8 mouse cellular contexts compared by ENCODE assay signal in the genomic region with DNA sequence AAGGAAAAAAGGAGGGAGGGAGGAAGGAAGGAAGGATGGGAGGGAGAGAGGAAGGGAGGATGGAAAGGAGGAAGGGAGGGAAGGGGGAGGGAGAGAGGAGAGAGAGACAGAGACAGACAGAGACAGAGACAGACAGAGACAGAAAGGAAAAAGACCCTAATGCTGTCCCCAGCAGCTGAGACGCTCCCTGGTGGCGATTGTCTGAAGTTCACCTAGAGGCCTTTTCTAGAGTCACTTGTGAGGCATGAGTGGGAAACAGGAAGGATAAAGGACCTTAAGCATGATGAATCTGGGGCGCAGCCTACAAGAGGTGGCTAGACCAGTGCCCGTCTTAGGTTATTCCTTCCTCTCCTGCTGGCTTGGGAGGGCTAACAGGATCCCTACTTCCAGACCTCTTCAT.
DNase-seq lines count a peak whose midpoint lies in the region; ATAC-seq and TF ChIP-seq lines count a peak whose summit lies in the region.

No protein-coding gene starts in this region.

- peak; percentile 52 for TF ChIP-seq CTCF in heart, postnatal 0 days (IDR thresholded peaks at IDR 0.05; ENCODE audit: low read depth)
- TF ChIP-seq CTCF in lung, adult 2 months (IDR thresholded peaks at IDR 0.05; ENCODE audit: insufficient read depth, low read length): peak; percentile 38; the same call in 1 of the 2 replicates

- H3K9me3 ChIP-seq in heart, postnatal 0 days (replicated peaks; ENCODE audit: control insufficient read depth, low read length): no peaks in the 10 kb centered on the region

- 56% methylated on average over 4 of the region's 4 CpGs for WGBS in heart, postnatal 0 days
- 42% methylated on average over 4 of the region's 4 CpGs for WGBS in lung, adult 2 months

- TF ChIP-seq POLR2A in lung, adult 2 months (IDR thresholded peaks at IDR 0.05; ENCODE audit: borderline replicate concordance, extremely low read depth, low read depth, low read length): no peak

- no peaks in the 10 kb centered on the region for H3K36me3 ChIP-seq in heart, postnatal 0 days (replicated peaks; ENCODE audit: control insufficient read depth, insufficient read depth, low read length)

- H3K4me2 ChIP-seq in heart, postnatal 0 days (ENCODE audit: low read depth, low read length): no peak overlapping the region

- no peaks in the 10 kb centered on the region for H3K27me3 ChIP-seq in heart, postnatal 0 days (ENCODE audit: control insufficient read depth, insufficient read depth, low read length)

- TF ChIP-seq EP300 in heart, postnatal 0 days (IDR thresholded peaks at IDR 0.05; ENCODE audit: low read depth): no peak

- ATAC-seq in heart, postnatal 0 days (ENCODE audit: insufficient read depth, low read depth): 0 out of 2 replicates have a peak, but pooled peaks have one; percentile 6
- no peak for ATAC-seq in inflammation-experienced regulatory T-cells, adult 6 months

- intact Hi-C loops in gastrocnemius, postnatal 14 days (cut with DNase I; ENCODE audit: low total_unique reads): loop anchor here (10.0 kb wide), 1 partner anchor 370 kb away; no protein-coding TSS in a partner anchor

- H3K4me1 ChIP-seq in heart, postnatal 0 days (ENCODE audit: control insufficient read depth, insufficient read depth): no peaks in the 10 kb centered on the region
- H3K4me1 ChIP-seq in lung, adult 2 months (ENCODE audit: control insufficient read depth, insufficient read depth, low read length): no peaks in the 10 kb centered on the region; the same call in 1 of the 2 replicates

- H3K9ac ChIP-seq in heart, postnatal 0 days (replicated peaks; ENCODE audit: low read depth, low read length): no peak overlapping the region

- H3K27ac ChIP-seq in heart, postnatal 0 days (ENCODE audit: low read depth): no peak overlapping the region

- DNase-seq in heart, postnatal 0 days (ENCODE audit: low spot score): no peak
- DNase-seq in heart, adult 11 months: no peak
- no peak for DNase-seq in lung, adult 2 months
- no peak for DNase-seq in lung, adult 18-20 months
- DNase-seq in c-Kit-positive CD71-negative TER-119-negative erythroid progenitor cells, embryonic 14.5 days (ENCODE audit: low read depth): peak; percentile 8
- peak; percentile 8 for DNase-seq in lung, postnatal 14 days
- no peak for DNase-seq in gastrocnemius, postnatal 14 days

- no peak overlapping the region for H3K4me3 ChIP-seq in heart, postnatal 0 days (ENCODE audit: low read depth, low read length)
- H3K4me3 ChIP-seq in lung, adult 2 months (replicated peaks; ENCODE audit: extremely low read depth, low read depth, low read length): no peak overlapping the region

Comparison
In these comparisons a context has a peak if more than half of its experiments do, and no peak if none do; other contexts are left out.
1. DNase-seq: peak in c-Kit-positive CD71-negative TER-119-negative erythroid progenitor cells, embryonic 14.5 days (single experiment) and lung, postnatal 14 days (single experiment); none in heart, postnatal 0 days (single experiment), heart, adult 11 months (single experiment), lung, adult 2 months (single experiment), lung, adult 18-20 months (0 of 2) and gastrocnemius, postnatal 14 days (single experiment).